Mouse (Mus musculus) embryonic facial prominence, embryonic 14.5 days (tissue): ENCODE data around the gene P2ry14. TPM values are rescaled to one million over a fixed set of nuclear protein-coding genes. Genes with fewer than 3 reads are reported as not detected.
A peak's percentile ranks its signal among the peaks of the same experiment; 100 is the strongest.
"Not testable (repeated sequence)": the region's sequence is repeated elsewhere in the genome, so short reads cannot be mapped to it uniquely, and the experiment has no call there.

Experiments used
- ATAC-seq: fragments of 200-750 bp; cut with Nextera tagmentation; 2 replicates; pipeline ENCODE4 v1.8.0; 2017; ENCODE audit warnings: low read depth, moderate number of reproducible peaks, moderate TSS enrichment
- DNase-seq: peaks from one replicate; pipeline ENCODE4 v3.0.0-alpha.2; 2015; ENCODE audit warnings: low spot score
- H3K27ac ChIP-seq: fragments of 300-500 bp; sonication (generic); replicated peaks from 2 replicates; pipeline ENCODE4 v1.5.1; 2014; ENCODE audit warnings: low read depth, mild to moderate bottlenecking, low read length, moderate library complexity
- H3K27me3 ChIP-seq: fragments of 300-500 bp; sonication (generic); replicated peaks from 2 replicates; pipeline ENCODE4 v1.6.1; 2014; ENCODE audit warnings: low read length; ENCODE audit not compliant: control insufficient read depth, insufficient read depth
- H3K36me3 ChIP-seq: fragments of 300-500 bp; sonication (generic); 2 replicates; pipeline ENCODE4 v1.6.1; 2014; ENCODE audit warnings: low read length, mixed read lengths; ENCODE audit not compliant: control insufficient read depth, insufficient read depth
- H3K4me1 ChIP-seq: fragments of 300-500 bp; sonication (generic); 2 replicates; pipeline ENCODE4 v1.6.1; 2014; ENCODE audit warnings: antibody characterized with exemption, low read length; ENCODE audit not compliant: control insufficient read depth, insufficient read depth
- H3K4me2 ChIP-seq: fragments of 300-500 bp; sonication (generic); 2 replicates; pipeline ENCODE4 v1.6.1; 2014; ENCODE audit warnings: low read depth, mild to moderate bottlenecking, low read length, moderate library complexity, mixed read lengths
- H3K4me3 ChIP-seq: fragments of 300-500 bp; sonication (generic); 2 replicates; pipeline ENCODE4 v1.5.1; 2014; ENCODE audit warnings: low read depth, mild to moderate bottlenecking, low read length
- H3K9ac ChIP-seq: fragments of 300-500 bp; sonication (generic); 2 replicates; pipeline ENCODE4 v1.6.1; 2014; ENCODE audit warnings: low read depth, mild to moderate bottlenecking, low read length, moderate library complexity, mixed read lengths
- H3K9me3 ChIP-seq: fragments of 300-500 bp; sonication (generic); 2 replicates; pipeline ENCODE4 v1.6.1; 2016; ENCODE audit warnings: low read length; ENCODE audit not compliant: control insufficient read depth
- WGBS: fragments of 180-500 bp; shearing (Covaris S2); extraction: QIAGEN DNeasy Blood & Tissue Kit; methylation state at CpG from one replicate; pipeline ENCODE4 v1.1.7; 2014; 5-methylcytosine and 5-hydroxymethylcytosine counted together
- polyA plus RNA-seq: library from polyadenylated mRNA; unstranded; fragments of >200 nt; fragmentation: Nextera tagmentation; extraction: Ambion mirVana; gene quantifications from 2 replicates; pipeline ENCODE4 v1.2.1, GENCODE M21; 2014

P2ry14 gene
- polyA plus RNA-seq, 1 experiment from 2014 or later, result 2.1 TPM

DNA sequence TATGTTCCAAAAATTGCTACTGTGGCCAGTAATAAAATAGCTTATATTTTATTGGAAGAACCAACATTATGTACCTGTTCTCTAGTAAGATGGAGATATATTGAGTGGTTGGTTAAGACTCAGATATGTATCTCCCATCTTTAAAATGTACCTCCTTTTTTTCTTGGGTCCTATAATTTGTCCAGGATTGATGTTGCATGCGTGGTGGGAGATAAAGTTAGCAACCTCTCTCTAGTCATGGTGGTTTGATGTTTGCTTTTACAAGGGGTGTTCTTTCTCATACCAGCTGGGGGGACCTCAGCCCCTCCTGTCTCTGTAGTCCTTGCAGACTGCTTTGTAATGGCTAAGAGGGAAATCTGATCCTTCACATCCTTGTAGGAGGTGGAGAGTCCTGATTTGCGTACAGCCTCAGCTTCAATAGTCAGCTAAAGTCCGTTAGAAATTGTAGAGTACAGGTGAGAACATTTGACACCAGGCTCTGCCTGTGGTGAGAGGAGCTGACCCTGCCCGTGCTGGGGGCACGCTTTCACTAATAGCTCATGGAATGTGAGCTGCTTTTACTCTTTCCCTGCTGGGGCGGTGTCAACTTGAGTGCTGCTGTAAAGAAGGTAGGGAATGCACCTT is 73.0 kb downstream of the P2ry14 start:
- Histone ChIP-seq H3K27ac (no peak overlapping the region), H3K4me2 (no peak overlapping the region), H3K4me3 (no peak overlapping the region), H3K9ac (no peak overlapping the region), H3K9me3 (no peaks in the 10 kb centered on the region), H3K4me1 (peaks cover 9% of the 10 kb centered on the region), H3K36me3 (no peaks in the 10 kb centered on the region), H3K27me3 (no peaks in the 10 kb centered on the region)
- 13% methylated on average over 6 of the region's 6 CpGs for WGBS
- DNase-seq (peak; percentile 31), ATAC-seq (peak; percentile 76; the same call in 1 of the 2 replicates)

DNA sequence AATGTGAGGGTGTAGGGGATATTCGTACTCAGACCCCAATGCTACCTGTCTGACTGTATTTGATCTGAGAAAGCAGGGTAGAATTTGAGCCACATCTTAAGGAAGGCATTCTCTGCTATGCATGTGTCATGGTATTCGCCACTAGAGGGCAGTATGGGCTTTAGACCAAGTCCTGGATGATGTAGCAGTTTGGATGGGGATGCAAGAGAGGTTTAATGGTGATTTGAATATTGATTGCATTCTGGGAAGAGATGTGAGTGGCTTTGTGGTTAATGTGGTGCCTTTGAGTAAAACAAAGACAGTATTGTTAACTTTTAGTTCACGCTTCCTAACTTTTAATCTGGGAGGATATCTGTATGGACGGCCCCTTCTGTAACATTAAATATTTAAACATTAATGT is 74.1 kb downstream of the P2ry14 start:
- 35% methylated on average over 4 of the region's 4 CpGs for WGBS

DNA sequence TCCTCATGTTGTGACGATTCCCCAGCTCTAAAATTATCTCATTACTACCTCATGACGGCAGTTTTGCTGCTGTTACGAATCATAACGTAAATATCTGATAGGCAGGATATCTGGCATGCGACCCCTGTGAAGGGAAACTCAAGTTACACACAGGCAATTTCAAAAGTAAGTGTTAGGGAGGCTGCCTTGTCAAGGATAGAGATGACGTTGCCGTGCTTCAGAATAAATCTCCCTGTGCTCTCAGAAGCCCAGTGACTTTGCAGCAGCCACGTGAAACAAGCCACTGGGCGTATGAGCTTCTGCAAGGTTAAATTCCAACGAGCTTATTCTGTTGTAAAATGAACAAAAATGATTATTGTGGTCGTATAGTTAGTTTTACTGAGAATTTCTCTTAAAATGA is 74.8 kb downstream of the P2ry14 start:
- Histone ChIP-seq H3K4me3 (no peak overlapping the region), H3K4me1 (peaks cover 9% of the 10 kb centered on the region), H3K27ac (no peak overlapping the region), H3K9ac (no peak overlapping the region), H3K36me3 (no peaks in the 10 kb centered on the region), H3K4me2 (no peak overlapping the region), H3K27me3 (no peaks in the 10 kb centered on the region), H3K9me3 (no peaks in the 10 kb centered on the region)
- ATAC-seq, result no peak
- no peak for DNase-seq
- WGBS, result 60% methylated on average over 11 of the region's 11 CpGs

More for the DNA sequence above, 74.1 kb downstream of the P2ry14 start:
- no peak for ATAC-seq
- no peak overlapping the region for H3K4me2 ChIP-seq
- H3K9me3 ChIP-seq, result no peaks in the 10 kb centered on the region
- H3K9ac ChIP-seq, result no peak overlapping the region
- H3K27me3 ChIP-seq, result no peaks in the 10 kb centered on the region
- H3K36me3 ChIP-seq, result no peaks in the 10 kb centered on the region
- no peak overlapping the region for H3K27ac ChIP-seq
- H3K4me3 ChIP-seq, result no peak overlapping the region
- peaks cover 9% of the 10 kb centered on the region for H3K4me1 ChIP-seq
- DNase-seq, result peak; percentile 83

DNA sequence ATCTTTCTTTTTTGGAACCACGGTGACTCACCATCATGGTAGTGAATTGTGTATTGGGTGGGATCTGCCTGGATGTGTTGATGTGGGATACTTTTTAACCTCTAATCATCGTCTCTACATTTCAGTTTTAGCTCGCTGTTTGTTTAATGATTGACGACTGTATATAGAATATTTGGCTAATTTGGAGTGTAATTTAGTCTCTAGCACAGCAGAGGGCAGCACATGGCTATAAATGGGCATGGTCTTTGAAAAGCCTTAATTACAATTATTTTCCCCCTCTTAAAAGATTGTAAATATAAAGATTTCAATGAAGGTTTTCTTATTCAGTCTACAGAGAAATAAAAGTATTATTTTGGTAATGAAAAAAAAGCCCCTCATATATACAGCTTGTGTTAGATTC is 76.1 kb downstream of the P2ry14 start:
- H3K9me3 ChIP-seq, result no peaks in the 10 kb centered on the region
- ATAC-seq (no peak), DNase-seq (no peak)
- peaks cover 9% of the 10 kb centered on the region for H3K4me1 ChIP-seq
- H3K27me3 ChIP-seq, result no peaks in the 10 kb centered on the region
- no peaks in the 10 kb centered on the region for H3K36me3 ChIP-seq
- H3K27ac ChIP-seq, result no peak overlapping the region
- WGBS, result 52% methylated on average over 4 of the region's 4 CpGs
- no peak overlapping the region for H3K4me2 ChIP-seq
- H3K4me3 ChIP-seq, result no peak overlapping the region
- no peak overlapping the region for H3K9ac ChIP-seq

DNA sequence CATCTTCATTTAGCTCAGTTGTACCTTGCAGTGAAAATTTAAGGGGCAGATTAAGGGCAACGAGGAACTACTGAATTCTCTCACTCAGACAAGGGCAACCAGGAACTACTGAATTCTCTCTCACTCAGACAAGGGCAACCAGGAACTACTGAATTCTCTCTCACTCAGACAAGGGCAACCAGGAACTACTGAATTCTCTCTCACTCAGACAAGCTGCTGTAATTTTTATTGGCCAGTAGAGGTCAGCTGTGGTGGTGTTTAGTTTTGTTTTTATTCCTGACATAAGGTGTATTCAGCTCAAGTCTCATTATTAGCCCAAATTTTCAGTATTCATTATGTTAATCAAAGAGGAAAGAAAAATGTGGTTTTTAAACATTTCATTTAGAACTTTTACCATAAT is 84.3 kb downstream of the P2ry14 start:
- not testable (repeated sequence) for H3K9me3 ChIP-seq, H3K36me3 ChIP-seq, DNase-seq, H3K9ac ChIP-seq, H3K4me3 ChIP-seq, ATAC-seq, H3K27me3 ChIP-seq, H3K27ac ChIP-seq, H3K4me2 ChIP-seq, H3K4me1 ChIP-seq
- 79% methylated on average over 1 of the region's 1 CpGs for WGBS

DNA sequence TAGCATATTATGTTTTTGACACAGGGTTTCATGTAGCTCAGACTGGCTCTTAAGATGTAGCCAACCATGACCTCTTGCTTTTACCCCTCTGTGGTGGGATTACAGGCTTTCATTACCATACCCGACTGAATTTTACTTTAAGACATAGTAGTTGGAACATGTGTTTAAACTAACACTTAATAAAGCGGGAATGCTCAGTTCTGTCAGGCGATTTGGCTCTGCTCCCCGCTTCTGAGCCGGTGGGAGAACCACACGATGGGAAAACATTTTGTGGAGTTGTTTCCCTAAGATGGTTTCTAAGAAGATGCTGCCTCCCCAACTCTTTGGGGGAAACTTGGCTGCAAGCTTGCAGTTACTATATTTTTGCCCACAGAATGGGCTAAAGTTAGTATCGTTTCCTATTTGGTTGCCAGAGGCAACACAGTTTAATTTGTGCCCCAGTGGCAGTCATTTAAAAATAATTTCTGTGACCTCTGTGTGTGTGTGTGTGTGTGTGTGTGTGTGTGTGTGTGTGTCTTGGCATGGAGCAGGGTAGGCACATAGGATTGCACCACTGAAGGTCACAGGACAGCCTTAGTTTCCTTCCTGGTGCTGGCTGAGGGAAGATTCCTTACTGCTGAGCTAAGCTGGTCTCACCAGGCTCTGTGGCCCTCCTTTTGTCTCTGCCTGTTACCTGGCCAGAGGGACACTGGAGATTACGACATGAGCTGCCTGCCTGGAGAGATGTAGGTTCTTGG is 86.7 kb downstream of the P2ry14 start:
- H3K4me2 ChIP-seq, result no peak overlapping the region
- no peaks in the 10 kb centered on the region for H3K9me3 ChIP-seq
- H3K27ac ChIP-seq, result no peak overlapping the region
- no peak overlapping the region for H3K4me3 ChIP-seq
- H3K36me3 ChIP-seq, result no peaks in the 10 kb centered on the region
- peak; percentile 20 for DNase-seq
- H3K4me1 ChIP-seq, result 0 out of 2 replicates have a peak, but pooled peaks cover 5% of the 10 kb centered on the region
- no peaks in the 10 kb centered on the region for H3K27me3 ChIP-seq
- H3K9ac ChIP-seq, result no peak overlapping the region
- 71% methylated on average over 8 of the region's 8 CpGs for WGBS
- ATAC-seq, result 0 out of 2 replicates have a peak, but pooled peaks have one; percentile 44

DNA sequence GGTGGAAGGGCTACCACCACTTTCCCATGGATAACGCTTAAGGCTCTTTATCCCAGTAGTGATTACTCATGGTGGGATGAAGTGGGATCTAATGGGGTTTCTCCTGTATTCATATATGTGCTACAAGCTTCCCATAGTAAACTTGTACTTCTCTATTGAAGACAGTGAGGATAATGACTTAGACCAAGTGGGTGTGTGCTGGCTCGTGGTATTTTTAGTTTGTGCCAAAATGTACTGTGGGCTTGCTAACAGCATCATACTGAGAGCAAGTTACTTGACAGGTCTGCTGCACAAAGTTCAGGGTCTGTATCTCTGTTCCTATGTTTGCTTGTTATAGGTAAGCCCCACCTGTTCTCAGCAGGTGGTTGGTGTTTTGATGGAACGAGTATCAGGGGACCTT is 87.5 kb downstream of the P2ry14 start:
- Histone ChIP-seq H3K4me2 (no peak overlapping the region), H3K4me3 (no peak overlapping the region), H3K4me1 (0 out of 2 replicates have a peak, but pooled peaks cover 5% of the 10 kb centered on the region), H3K9me3 (no peaks in the 10 kb centered on the region), H3K27ac (no peak overlapping the region), H3K9ac (no peak overlapping the region), H3K36me3 (no peaks in the 10 kb centered on the region), H3K27me3 (no peaks in the 10 kb centered on the region)
- WGBS, result 77% methylated on average over 3 of the region's 3 CpGs
- ATAC-seq (peak; percentile 45; the same call in 1 of the 2 replicates), DNase-seq (no peak)
